Mouse (Mus musculus) thymus, postnatal 0 days (tissue): ENCODE measurements around the gene Fam177a. TPM values are rescaled to one million over a fixed set of nuclear protein-coding genes. Genes with fewer than 3 reads are reported as not detected.
"Not testable (repeated sequence)": the region's sequence is repeated elsewhere in the genome, so short reads cannot be mapped to it uniquely, and the experiment has no call there.

Source experiments
- DNase-seq: peaks from one replicate; pipeline ENCODE4 v3.0.0-alpha.2; 2015; ENCODE audit warnings: low spot score
- polyA plus RNA-seq: library from polyadenylated mRNA; unstranded; fragments of >200 nt; fragmentation: Nextera tagmentation; extraction: Ambion mirVana; gene quantifications from 2 replicates; pipeline ENCODE4 v1.2.1, GENCODE M21; 2015

Fam177a gene
- 20.9 and 25.9 TPM in 2 replicates for polyA plus RNA-seq

DNA sequence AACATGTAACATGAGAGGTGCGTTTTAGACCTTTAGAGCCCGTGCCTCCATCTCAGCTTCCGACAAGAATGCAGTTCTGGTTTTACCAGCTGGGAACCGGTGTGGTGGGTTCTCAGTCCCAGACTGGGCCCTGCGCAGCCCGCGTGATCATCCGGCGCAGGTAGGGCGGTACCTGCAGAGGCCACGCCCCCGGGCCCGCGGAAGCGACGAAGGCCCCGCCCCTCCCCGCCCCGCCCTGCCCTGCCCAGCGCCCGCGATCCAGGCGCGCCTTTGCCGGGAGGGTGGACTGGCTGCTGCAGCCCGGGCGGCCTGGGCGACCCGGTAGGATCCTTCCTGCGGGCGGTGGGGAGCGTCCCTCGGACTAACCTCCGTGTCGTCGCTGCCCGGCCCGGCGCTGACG, at the start of gene Fam177a:
TSS of gene Fam177a (plus strand) at position 228 of the 400 bp plus-strand sequence.
- DNase-seq = not testable (repeated sequence)

DNA sequence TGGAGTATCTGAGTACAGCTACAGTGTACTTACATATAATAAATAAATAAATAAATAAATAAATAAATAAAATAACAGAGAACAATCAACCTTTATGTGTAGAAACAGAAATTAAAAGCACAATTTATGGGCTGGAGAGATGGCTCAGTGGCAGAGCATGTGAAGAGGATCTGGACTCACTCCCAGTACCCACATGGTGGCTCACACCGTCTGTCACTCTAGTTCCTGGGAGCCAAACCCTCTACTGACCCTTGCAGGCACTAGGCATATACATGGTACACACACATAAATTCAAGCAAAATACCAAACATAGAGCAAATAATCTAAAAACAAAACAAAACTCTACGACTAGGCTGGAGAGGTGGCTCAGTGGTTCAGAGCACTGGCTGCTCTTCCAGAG, 49.0 kb upstream of the Fam177a start:
- DNase-seq = no peak

DNA sequence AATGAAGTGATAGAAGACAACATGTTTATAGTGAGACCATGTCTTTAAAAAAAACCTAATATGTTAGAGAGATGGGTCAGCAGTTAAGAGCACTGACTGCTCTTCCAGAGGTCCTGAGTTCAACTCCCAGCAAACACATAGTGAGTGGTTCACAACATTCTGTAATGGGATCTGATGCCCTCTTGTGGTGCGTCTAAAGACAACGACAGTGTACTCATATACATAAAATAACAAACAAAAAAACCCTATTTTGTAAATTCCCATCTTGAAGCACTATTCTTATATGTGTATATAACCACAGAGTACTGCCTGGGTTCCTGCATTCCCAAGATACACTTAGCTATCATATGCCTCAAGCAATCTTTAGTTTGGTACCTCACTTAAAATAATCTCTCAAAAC, 45.6 kb upstream of the Fam177a start:
- not testable (repeated sequence) for DNase-seq

DNA sequence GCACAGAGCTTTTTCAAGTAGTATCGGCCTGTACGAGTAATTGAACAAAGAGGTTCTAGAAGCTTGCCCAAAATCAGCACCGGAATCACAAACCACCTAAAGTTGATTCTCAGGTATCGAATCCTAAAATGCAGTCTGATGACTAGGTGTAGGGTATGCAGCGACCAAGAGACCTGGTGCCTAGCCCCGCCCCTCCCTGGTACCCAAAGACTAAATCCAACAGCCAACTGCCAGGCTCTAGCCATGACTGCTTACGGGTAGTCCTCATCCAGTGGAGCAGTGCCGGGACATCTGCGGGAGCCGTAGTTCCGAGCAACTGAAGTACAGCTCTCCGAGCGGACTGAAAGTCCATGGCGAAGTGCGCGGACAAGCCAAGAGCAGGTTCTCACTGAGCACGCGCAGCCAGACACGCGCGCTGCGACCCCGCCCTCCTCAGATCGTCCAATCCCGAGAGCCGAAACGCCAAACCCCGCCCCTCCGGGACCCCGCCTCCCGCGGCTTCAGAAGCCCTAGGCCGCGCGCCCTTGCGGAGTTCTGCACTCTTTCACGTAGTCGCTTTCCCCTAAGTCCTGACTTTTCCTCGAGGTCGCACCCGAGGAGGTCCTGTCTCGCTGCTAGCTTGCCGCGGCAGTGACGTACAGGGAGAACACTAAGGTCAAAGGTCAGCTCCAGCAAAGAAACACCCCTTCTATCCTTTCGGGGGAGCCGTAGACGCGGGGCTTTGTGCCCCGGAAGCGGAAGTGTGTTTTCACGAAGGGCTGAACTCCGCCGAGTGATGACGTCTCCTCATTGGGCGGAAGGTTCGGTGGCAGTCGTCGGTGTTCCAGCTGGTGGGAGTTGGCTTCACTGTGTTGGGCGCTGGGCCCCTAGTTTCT, 44.3 kb upstream of the Fam177a start, which contains the start of the genes 2700097O09Rik and Srp54a:
TSS of gene 2700097O09Rik (minus strand) at position 385 of the 875 bp plus-strand sequence.
TSS of gene Srp54a (plus strand) at position 537 of the 875 bp plus-strand sequence.
- peak; percentile 95 for DNase-seq

DNA sequence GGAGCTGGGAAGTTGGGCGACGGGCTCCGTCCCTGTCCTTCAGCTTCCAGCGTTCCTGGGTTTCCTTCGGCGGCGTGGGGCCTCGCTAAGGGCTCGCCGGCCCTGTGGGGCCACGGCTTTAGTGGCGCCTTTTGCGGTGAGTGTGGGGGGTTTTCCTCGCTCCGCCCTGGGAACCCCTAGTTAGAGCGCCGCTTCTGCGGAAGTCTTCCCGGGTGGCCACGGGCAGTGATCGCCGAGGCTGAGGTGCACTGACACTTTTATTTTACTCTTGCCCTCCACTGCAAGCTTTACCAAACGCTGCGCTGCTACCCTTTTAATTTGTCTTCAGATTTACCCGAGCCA, 43.7 kb upstream of the Fam177a start:
- DNase-seq = not testable (repeated sequence)

DNA sequence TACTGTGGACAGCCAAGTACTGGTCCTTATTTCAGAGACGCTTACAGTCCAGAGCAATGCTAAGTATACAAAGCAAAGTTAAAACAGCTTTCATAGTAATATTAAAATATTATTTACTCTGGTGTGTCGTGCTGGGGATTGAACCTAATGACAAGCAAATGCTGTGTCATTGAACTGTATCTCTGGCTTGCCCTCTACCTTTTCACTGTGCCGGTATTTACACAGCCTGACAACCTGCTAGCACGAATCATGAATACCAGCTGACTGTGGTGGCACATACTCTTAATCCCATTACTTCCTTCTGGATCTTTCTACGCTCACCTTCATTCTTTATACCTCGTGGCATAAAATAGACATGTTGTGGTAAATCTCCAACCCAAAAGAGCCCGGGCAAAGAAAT, 32.1 kb upstream of the Fam177a start:
- not testable (repeated sequence) for DNase-seq

DNA sequence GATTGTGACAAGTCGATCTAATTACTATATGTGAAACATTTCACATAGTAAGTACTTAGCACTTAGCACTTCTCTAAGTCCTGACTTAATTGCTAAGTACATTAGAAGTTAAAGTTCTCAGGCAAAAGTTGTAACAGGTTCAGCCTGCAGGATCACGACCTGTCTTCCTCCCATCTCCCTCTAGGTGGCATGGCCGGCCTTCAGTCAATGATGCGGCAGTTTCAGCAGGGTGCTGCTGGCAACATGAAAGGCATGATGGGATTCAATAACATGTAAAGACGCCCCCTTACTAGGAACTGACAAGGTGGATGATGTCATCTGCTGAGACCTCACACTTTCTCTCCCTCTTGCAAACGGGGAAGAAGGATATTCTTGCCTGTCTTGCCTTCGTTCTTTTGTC, 11.7 kb upstream of the Fam177a start:
- DNase-seq = not testable (repeated sequence)

DNA sequence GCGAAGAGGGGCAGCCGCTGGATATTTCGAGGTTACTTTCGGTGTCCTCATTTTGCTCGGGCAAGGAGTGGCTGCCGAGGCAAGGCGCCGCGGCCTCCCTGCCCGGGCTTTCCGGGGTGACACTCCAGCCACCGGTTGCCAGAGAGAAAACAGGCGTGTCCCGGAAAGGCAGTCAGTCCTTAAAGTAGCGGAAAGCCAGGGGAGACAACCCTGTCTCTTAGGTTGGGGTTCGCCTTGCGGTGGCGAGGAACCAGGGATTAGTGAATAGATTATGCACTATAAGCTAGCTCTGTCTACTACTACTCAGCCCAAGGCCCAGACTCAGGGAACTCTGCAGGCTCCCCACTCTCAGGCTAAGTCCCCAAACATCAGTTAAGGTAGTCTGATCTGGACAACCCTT, 462 bp downstream of the Fam177a start:
- not testable (repeated sequence) for DNase-seq

DNA sequence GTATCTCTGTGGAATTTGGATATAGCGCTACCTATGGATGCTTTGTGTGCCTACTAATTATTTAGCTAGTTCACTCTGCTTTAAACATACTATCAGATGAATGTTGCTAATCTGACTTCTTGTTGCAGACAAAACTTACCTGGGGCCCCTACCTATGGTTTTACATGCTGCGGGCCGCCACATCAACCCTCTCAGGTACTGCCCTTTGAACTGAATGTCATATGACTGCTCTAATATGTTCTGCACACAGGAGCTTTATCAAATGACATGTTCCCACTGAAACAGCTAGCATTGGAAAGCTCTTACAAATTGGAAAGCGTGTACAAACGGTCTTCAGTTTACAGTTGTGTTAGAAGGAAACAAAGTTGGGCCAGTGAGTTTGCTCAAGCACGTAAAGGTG, 11.3 kb downstream of the Fam177a start:
- DNase-seq = not testable (repeated sequence)

DNA sequence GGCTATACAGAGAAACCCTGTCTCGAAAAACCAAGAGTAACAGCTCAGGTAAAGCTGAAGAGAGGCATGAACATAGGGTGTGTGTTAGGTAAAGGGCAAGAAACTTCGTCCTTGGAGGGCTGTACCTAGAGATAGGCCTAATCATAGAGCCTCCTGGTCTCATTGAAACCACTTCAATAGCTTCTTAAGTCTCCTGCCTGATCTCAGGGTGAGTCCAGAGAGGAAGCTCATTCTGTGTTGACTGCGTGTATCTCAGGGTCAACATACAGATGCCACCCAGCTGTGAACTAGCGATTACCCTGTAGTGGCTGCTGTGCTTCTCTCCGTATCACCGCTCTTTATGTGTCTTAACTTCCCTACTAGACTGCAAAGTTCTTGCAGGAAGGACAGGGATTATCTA, 13.6 kb downstream of the Fam177a start:
- DNase-seq = not testable (repeated sequence)

DNA sequence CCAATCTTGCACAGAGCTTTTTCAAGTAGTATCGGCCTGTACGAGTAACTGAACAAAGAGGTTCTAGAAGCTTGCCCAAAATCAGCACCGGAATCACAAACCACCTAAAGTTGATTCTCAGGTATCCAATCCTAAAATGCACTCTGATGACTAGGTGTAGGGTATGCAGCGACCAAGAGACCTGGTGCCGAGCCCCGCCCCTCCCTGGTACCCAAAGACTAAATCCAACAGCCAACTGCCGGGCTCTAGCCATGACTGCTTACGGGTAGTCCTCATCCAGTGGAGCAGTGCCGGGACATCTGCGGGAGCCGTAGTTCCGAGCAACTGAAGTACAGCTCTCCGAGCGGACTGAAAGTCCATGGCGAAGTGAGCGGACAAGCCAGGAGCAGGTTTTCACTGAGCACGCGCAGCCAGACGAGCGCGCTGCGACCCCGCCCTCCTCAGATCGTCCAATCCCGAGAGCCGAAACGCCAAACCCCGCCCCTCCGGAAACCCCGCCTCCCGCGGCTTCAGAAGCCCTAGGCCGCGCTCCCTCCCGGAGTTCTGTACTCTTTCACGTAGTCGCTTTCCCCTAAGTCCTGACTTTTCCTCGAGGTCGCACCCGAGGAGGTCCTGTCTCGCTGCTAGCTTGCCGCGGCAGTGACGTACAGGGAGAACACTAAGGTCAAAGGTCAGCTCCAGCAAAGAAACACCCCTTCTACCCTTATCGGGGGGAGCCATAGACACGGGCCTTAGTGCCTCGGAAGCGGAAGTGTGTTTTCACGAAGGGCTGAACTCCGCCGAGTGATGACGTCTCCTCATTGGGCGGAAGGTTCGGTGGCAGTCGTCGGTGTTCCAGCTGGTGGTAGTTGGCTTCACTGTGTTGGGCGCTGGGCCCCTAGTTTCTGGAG, 30.5 kb downstream of the Fam177a start, which contains the start of gene Srp54b:
TSS of gene Srp54b (plus strand) at position 546 of the 890 bp plus-strand sequence.
- not testable (repeated sequence) for DNase-seq

DNA sequence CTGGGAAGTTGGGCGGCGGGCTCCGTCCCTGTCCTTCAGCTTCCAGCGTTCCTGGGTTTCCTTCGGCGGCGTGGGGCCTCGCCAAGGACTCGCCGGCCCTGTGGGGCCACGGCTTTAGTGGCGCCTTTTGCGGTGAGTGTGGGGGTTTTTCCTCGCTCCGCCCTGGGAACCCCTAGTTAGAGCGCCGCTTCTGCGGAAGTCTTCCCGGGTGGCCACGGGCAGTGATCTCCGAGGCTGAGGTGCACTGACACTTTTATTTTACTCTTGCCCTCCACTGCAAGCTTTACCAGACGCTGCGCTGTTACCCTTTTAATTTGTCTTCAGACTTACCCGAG, 31.1 kb downstream of the Fam177a start:
- DNase-seq = not testable (repeated sequence)

DNA sequence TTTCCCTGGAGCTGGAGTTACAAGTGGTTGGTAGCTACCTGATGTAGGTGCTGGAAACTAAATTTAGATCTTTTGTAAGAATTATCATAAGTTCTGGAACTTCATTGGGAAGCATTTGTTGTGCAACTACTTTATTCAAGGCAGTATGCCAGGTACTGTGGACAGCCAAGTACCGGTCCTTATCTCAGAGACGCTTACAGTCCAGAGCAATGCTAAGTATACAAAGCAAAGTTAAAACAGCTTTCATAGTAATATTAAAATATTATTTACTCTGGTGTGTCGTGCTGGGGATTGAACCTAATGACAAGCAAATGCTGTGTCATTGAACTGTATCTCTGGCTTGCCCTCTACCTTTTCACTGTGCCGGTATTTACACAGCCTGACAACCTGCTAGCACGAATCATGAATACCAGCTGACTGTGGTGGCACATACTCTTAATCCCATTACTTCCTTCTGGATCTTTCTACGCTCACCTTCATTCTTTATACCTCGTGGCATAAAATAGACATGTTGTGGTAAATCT, 42.8 kb downstream of the Fam177a start:
- not testable (repeated sequence) for DNase-seq

DNA sequence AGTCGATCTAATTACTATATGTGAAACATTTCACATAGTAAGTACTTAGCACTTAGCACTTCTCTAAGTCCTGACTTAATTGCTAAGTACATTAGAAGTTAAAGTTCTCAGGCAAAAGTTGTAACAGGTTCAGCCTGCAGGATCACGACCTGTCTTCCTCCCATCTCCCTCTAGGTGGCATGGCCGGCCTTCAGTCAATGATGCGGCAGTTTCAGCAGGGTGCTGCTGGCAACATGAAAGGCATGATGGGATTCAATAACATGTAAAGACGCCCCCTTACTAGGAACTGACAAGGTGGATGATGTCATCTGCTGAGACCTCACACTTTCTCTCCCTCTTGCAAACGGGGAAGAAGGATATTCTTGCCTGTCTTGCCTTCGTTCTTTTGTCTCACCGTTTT, 63.4 kb downstream of the Fam177a start:
- not testable (repeated sequence) for DNase-seq

DNA sequence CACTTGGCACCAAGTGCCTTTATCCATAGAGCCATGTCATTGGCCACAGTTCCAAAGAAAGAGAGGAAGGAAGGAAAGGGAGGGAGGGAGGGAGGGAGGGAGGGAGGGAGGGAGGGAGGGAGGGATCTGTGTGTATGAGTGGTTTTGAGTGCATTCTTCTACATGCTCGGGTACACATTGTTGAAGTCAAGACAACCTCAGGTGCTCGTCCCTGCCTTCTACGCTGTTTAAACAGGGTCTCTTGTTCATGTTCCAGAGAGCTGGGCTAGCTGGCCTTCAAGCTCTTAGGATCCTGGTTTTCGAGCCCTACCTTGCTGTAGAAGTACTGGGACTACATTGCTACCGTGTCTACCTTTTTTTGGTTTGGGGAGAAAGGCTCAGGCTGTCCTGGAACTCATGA, 64.9 kb downstream of the Fam177a start:
- DNase-seq = not testable (repeated sequence)

Other genes starting within 250 kb of the Fam177a start
- not detected in 2 replicates for gene Gm20403, start 137.9 kb upstream of the Fam177a start, polyA plus RNA-seq
- 33.2 and 35.5 TPM in 2 replicates for gene Baz1a, start 110.1 kb upstream of the Fam177a start, polyA plus RNA-seq
- gene 2700097O09Rik, start 44.4 kb upstream of the Fam177a start, polyA plus RNA-seq = 13.4 and 13.5 TPM in 2 replicates
- gene Srp54a, start 44.2 kb upstream of the Fam177a start, polyA plus RNA-seq = 144 and 152 TPM in 2 replicates
- gene Srp54b, start 30.6 kb downstream of the Fam177a start, polyA plus RNA-seq = 63.4 and 66.1 TPM in 2 replicates
- not detected in 2 replicates for gene 1700047I17Rik2, start 75.1 kb downstream of the Fam177a start, polyA plus RNA-seq
- gene Srp54c, start 105.7 kb downstream of the Fam177a start, polyA plus RNA-seq = 72.5 and 81.4 TPM in 2 replicates
- gene 1110008L16Rik, start 175.1 kb downstream of the Fam177a start, polyA plus RNA-seq = 16.0 and 16.2 TPM in 2 replicates
- gene Ppp2r3c, start 178.5 kb downstream of the Fam177a start, polyA plus RNA-seq = 18.2 and 18.9 TPM in 2 replicates